Mouse (Mus musculus) forebrain, embryonic 15.5 days (tissue): ENCODE measurements at regions not wholly inside any gene's neighbourhood (a gene's known extent, or its start where the extent isn't known, plus 50 kb on each side); places are given as distances from the start of the nearest gene placed in this dataset.
"Not testable (repeated sequence)": the region's sequence is repeated elsewhere in the genome, so short reads cannot be mapped to it uniquely, and the experiment has no call there.

ENCODE experiments used
- ATAC-seq: fragments of 200-750 bp; cut with Nextera tagmentation; replicated peaks from 2 replicates; pipeline ENCODE4 v1.8.0; 2017; ENCODE audit warnings: mild to moderate bottlenecking, moderate TSS enrichment, moderate library complexity
- H3K27ac ChIP-seq: fragments of 300-500 bp; sonication (generic); replicated peaks from 2 replicates; pipeline ENCODE4 v1.5.1; 2015; ENCODE audit warnings: mild to moderate bottlenecking, inconsistent platforms
- H3K27me3 ChIP-seq: fragments of 300-500 bp; sonication (generic); 2 replicates; pipeline ENCODE4 v1.6.1; 2015; ENCODE audit warnings: inconsistent platforms
- H3K36me3 ChIP-seq: fragments of 300-500 bp; sonication (generic); 2 replicates; pipeline ENCODE4 v1.6.1; 2015; ENCODE audit warnings: mild to moderate bottlenecking, inconsistent platforms
- H3K4me1 ChIP-seq: fragments of 300-500 bp; sonication (generic); 2 replicates; pipeline ENCODE4 v1.6.1; 2015; ENCODE audit warnings: inconsistent platforms
- H3K4me2 ChIP-seq: fragments of 300-500 bp; sonication (generic); replicated peaks from 2 replicates; pipeline ENCODE4 v1.6.1; 2015; ENCODE audit warnings: mild to moderate bottlenecking, inconsistent platforms
- H3K4me3 ChIP-seq: fragments of 300-500 bp; sonication (generic); 2 replicates; pipeline ENCODE4 v1.5.1; 2015; ENCODE audit warnings: mild to moderate bottlenecking, inconsistent platforms
- H3K9ac ChIP-seq: fragments of 300-500 bp; sonication (generic); replicated peaks from 2 replicates; pipeline ENCODE4 v1.6.1; 2015; ENCODE audit warnings: mild to moderate bottlenecking, inconsistent platforms
- H3K9me3 ChIP-seq: fragments of 300-500 bp; sonication (generic); 2 replicates; pipeline ENCODE4 v1.6.1; 2016; ENCODE audit warnings: inconsistent platforms
- WGBS: fragments of 180-500 bp; shearing (Covaris S2); methylation state at CpG from one replicate; pipeline ENCODE4 v1.1.7; 2015; ENCODE audit warnings: mixed read lengths; 5-methylcytosine and 5-hydroxymethylcytosine counted together

DNA sequence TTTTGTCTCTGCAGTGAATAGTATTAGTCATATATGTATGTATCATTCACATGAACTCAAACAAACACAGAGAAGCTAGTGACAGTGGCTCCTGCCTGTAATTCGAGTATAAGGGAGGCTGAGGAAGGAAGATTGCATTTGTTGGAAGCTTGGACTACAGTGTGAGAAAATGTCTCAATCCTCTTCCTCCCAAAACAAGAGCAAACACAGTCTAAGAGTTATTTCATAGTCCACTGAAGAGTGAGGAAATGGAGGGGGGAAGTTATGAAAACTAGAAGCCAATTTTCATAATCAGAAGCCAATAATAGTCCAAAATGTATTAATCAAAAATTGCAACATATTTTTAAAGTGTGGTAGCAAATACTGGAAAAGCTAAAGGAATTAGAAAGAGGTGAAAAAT lies 95.6 kb upstream of the Cdyl start:
- Histone ChIP-seq H3K4me3 (no peak overlapping the region), H3K36me3 (no peaks in the 10 kb centered on the region), H3K4me1 (no peaks in the 10 kb centered on the region), H3K27ac (no peak overlapping the region), H3K9ac (no peak overlapping the region), H3K9me3 (no peaks in the 10 kb centered on the region), H3K4me2 (no peak overlapping the region), H3K27me3 (no peaks in the 10 kb centered on the region)
- WGBS, result 29% methylated on average over 1 of the region's 1 CpGs
- ATAC-seq, result no peak

DNA sequence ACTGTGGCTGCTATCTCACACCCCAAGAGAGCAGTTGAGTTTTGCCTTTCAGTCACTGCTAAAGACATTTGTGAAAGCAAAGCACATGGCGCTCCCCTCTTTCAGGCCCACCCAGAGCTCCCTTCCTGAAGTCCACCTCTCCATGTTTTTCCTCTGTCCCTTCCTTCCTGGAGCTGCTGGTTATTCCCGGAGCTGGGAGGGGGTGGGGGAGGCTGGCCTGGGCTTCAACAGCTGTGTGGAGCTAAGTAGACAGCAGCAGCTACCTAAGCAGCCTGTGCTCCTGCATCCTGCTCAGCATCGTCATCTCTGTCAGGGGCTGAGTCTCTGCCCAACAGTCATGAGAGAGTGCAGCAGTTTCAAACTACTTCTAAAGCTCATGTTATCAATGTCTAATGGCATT lies 78.0 kb upstream of the Cdyl start:
- H3K27ac ChIP-seq, result no peak overlapping the region
- H3K36me3 ChIP-seq, result no peaks in the 10 kb centered on the region
- H3K9ac ChIP-seq, result no peak overlapping the region
- no peaks in the 10 kb centered on the region for H3K4me1 ChIP-seq
- H3K4me2 ChIP-seq, result no peak overlapping the region
- no peaks in the 10 kb centered on the region for H3K27me3 ChIP-seq
- no peaks in the 10 kb centered on the region for H3K9me3 ChIP-seq
- WGBS, result 21% methylated on average over 3 of the region's 3 CpGs
- no peak overlapping the region for H3K4me3 ChIP-seq
- no peak for ATAC-seq

- ATAC-seq, result no peak
- Histone ChIP-seq H3K9ac (no peak overlapping the region), H3K4me2 (no peak overlapping the region), H3K27ac (no peak overlapping the region), H3K27me3 (no peaks in the 10 kb centered on the region), H3K4me3 (no peak overlapping the region), H3K4me1 (no peaks in the 10 kb centered on the region), H3K36me3 (no peaks in the 10 kb centered on the region), H3K9me3 (no peaks in the 10 kb centered on the region)
- 94% methylated on average over 5 of the region's 5 CpGs for WGBS
Observed at GRCm38 (mm10) chr13:35598003-35598402, 61.6 kb upstream of the Cdyl start.

GRCm38 (mm10) chr13:35601560-35602135 lies 58.0 kb upstream of the Cdyl start:
- Histone ChIP-seq H3K4me2 (no peak overlapping the region), H3K36me3 (no peaks in the 10 kb centered on the region), H3K9ac (no peak overlapping the region), H3K9me3 (no peaks in the 10 kb centered on the region), H3K27ac (no peak overlapping the region), H3K27me3 (no peaks in the 10 kb centered on the region), H3K4me1 (no peaks in the 10 kb centered on the region), H3K4me3 (no peak overlapping the region)
- ATAC-seq, result no peak
- 85% methylated on average over 2 of the region's 2 CpGs for WGBS

- ATAC-seq, result no peak
- Histone ChIP-seq H3K36me3 (no peaks in the 10 kb centered on the region), H3K9me3 (no peaks in the 10 kb centered on the region), H3K9ac (no peak overlapping the region), H3K4me1 (no peaks in the 10 kb centered on the region), H3K27me3 (no peaks in the 10 kb centered on the region), H3K27ac (no peak overlapping the region), H3K4me3 (no peak overlapping the region), H3K4me2 (no peak overlapping the region)
- 96% methylated on average over 5 of the region's 5 CpGs for WGBS
Observed at GRCm38 (mm10) chr13:35603080-35603479, 56.6 kb upstream of the Cdyl start.

- Histone ChIP-seq H3K27ac (no peak overlapping the region), H3K9ac (no peak overlapping the region), H3K36me3 (no peaks in the 10 kb centered on the region), H3K9me3 (no peaks in the 10 kb centered on the region), H3K27me3 (no peaks in the 10 kb centered on the region), H3K4me1 (no peaks in the 10 kb centered on the region), H3K4me3 (no peak overlapping the region), H3K4me2 (no peak overlapping the region)
- ATAC-seq, result no peak
- 55% methylated on average over 1 of the region's 1 CpGs for WGBS
Observed at GRCm38 (mm10) chr13:35604061-35604460, 55.6 kb upstream of the Cdyl start.

GRCm38 (mm10) chr13:35604765-35605164 lies 54.9 kb upstream of the Cdyl start:
- Histone ChIP-seq H3K4me1 (no peaks in the 10 kb centered on the region), H3K27me3 (no peaks in the 10 kb centered on the region), H3K36me3 (no peaks in the 10 kb centered on the region), H3K9me3 (no peaks in the 10 kb centered on the region), H3K4me2 (no peak overlapping the region), H3K4me3 (no peak overlapping the region), H3K9ac (no peak overlapping the region), H3K27ac (no peak overlapping the region)
- no peak for ATAC-seq
- 95% methylated on average over 3 of the region's 3 CpGs for WGBS

GRCm38 (mm10) chr13:35606857-35607561 lies 52.6 kb upstream of the Cdyl start:
- not testable (repeated sequence) for H3K9ac ChIP-seq, H3K9me3 ChIP-seq, H3K4me1 ChIP-seq, ATAC-seq, H3K27me3 ChIP-seq, H3K27ac ChIP-seq, H3K36me3 ChIP-seq, H3K4me2 ChIP-seq, H3K4me3 ChIP-seq
- 91% methylated on average over 5 of the region's 5 CpGs for WGBS

DNA sequence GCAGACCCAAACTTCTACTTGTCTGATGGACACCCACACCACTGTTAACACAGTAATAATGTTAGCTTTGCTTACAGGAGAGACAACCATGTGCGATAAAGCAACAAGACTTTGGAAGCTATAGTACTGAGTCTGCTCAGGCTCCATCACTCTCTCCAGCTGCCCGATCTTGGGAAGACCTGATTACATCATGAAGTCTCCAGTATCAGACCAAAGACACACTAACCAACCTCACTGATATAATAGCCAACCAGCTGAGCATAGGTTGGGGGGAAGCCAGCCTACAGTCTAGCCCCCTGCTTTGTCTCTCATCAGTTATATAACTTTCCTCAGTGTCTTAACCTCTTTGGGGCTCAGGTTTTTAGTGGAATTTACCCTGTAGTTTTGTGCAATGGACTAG lies 51.9 kb upstream of the Cdyl start:
- Histone ChIP-seq H3K9ac (no peak overlapping the region), H3K4me1 (no peaks in the 10 kb centered on the region), H3K9me3 (no peaks in the 10 kb centered on the region), H3K27ac (no peak overlapping the region), H3K36me3 (no peaks in the 10 kb centered on the region), H3K4me3 (no peak overlapping the region), H3K27me3 (no peaks in the 10 kb centered on the region), H3K4me2 (no peak overlapping the region)
- 92% methylated on average over 2 of the region's 2 CpGs for WGBS
- ATAC-seq, result no peak
